Mouse (Mus musculus) liver, embryonic 14.5 days (tissue): ENCODE data around the gene Crygd. TPM values are rescaled to one million over a fixed set of nuclear protein-coding genes. Genes with fewer than 3 reads are reported as not detected.
A peak's percentile ranks its signal among the peaks of the same experiment; 100 is the strongest.

Experiments
- ATAC-seq: fragments of 200-750 bp; cut with Nextera tagmentation; 2 replicates; pipeline ENCODE4 v1.8.0; 2017; ENCODE audit warnings: moderate number of reproducible peaks, mild to moderate bottlenecking, moderate library complexity; ENCODE audit not compliant: insufficient read depth
- DNase-seq, 3 experiments: peaks; one replicate each; pipeline ENCODE4 v3.0.0-alpha.2; 2012 to 2013; ENCODE audit warnings: low read depth in 3 of 3, low spot score in 3 of 3
- H3K27ac ChIP-seq: fragments of 300-500 bp; sonication (generic); 2 replicates; pipeline ENCODE4 v1.5.1; 2014; ENCODE audit warnings: moderate library complexity, mild to moderate bottlenecking, control low read depth, inconsistent platforms
- H3K27me3 ChIP-seq: fragments of 300-500 bp; sonication (generic); 2 replicates; pipeline ENCODE4 v1.6.1; 2014; ENCODE audit warnings: mild to moderate bottlenecking, low read length, moderate library complexity; ENCODE audit not compliant: control insufficient read depth, insufficient read depth
- H3K36me3 ChIP-seq: fragments of 300-500 bp; sonication (generic); replicated peaks from 2 replicates; pipeline ENCODE4 v1.6.1; 2014; ENCODE audit warnings: low read depth; ENCODE audit not compliant: control insufficient read depth, insufficient read depth
- H3K4me1 ChIP-seq, 2 experiments: fragments of 200-500 bp in 1 of 2; fragments of 300-500 bp in 1 of 2; sonication (generic) in 1 of 2; replicated peaks; 2 replicates each; pipeline ENCODE4 v1.6.1; 2012 to 2014; ENCODE audit warnings: antibody characterized with exemption in 1 of 2, inconsistent platforms in 1 of 2, low read length in 1 of 2; ENCODE audit not compliant: control insufficient read depth in 2 of 2, insufficient read depth in 2 of 2
- H3K4me2 ChIP-seq: fragments of 300-500 bp; sonication (generic); 2 replicates; pipeline ENCODE4 v1.6.1; 2014; ENCODE audit warnings: low read depth, mild to moderate bottlenecking, control low read depth, moderate library complexity
- H3K4me3 ChIP-seq, 2 experiments: fragments of 200-500 bp in 1 of 2; fragments of 300-500 bp in 1 of 2; sonication (generic) in 1 of 2; 2 replicates each; pipeline ENCODE4 v1.5.1; 2012 to 2014; ENCODE audit warnings: low read depth in 2 of 2, low read length in 2 of 2, mild to moderate bottlenecking in 2 of 2, control low read depth in 1 of 2, inconsistent platforms in 1 of 2, moderate library complexity in 1 of 2; ENCODE audit not compliant: insufficient read depth in 1 of 2
- H3K9ac ChIP-seq: fragments of 300-500 bp; sonication (generic); replicated peaks from 2 replicates; pipeline ENCODE4 v1.6.1; 2014; ENCODE audit warnings: mild to moderate bottlenecking, control low read depth, moderate library complexity
- H3K9me3 ChIP-seq: fragments of 300-500 bp; sonication (generic); 2 replicates; pipeline ENCODE4 v1.6.1; 2016; ENCODE audit warnings: low read length, mixed read lengths; ENCODE audit not compliant: control insufficient read depth
- CTCF ChIP-seq: IDR thresholded peaks from 2 replicates; pipeline ENCODE4 v1.5.1; 2016; ENCODE audit warnings: antibody characterized with exemption, low read depth, control low read depth
- EP300 ChIP-seq: IDR thresholded peaks from 2 replicates; pipeline ENCODE4 v1.6.1; 2016; ENCODE audit warnings: antibody characterized with exemption, low read depth
- WGBS: fragments of 180-500 bp; shearing (Covaris S2); extraction: QIAGEN DNeasy Blood & Tissue Kit; methylation state at CpG from one replicate; pipeline ENCODE4 v1.1.7; 2014; ENCODE audit not compliant: insufficient replicate concordance; 5-methylcytosine and 5-hydroxymethylcytosine counted together
- polyA plus RNA-seq, 2 experiments: library from polyadenylated mRNA; depleted of rRNA in 1 of 2; stranded (reverse) in 1 of 2; unstranded in 1 of 2; fragments of >200 nt; fragmentation: Nextera tagmentation in 1 of 2; extraction: Ambion mirVana in 1 of 2; gene quantifications; 2 replicates each; pipeline versions ENCODE4 v1.2.1 to v1.2.3; 2012 to 2014

Crygd gene
- polyA plus RNA-seq, 2 experiments: not detected

DNA sequence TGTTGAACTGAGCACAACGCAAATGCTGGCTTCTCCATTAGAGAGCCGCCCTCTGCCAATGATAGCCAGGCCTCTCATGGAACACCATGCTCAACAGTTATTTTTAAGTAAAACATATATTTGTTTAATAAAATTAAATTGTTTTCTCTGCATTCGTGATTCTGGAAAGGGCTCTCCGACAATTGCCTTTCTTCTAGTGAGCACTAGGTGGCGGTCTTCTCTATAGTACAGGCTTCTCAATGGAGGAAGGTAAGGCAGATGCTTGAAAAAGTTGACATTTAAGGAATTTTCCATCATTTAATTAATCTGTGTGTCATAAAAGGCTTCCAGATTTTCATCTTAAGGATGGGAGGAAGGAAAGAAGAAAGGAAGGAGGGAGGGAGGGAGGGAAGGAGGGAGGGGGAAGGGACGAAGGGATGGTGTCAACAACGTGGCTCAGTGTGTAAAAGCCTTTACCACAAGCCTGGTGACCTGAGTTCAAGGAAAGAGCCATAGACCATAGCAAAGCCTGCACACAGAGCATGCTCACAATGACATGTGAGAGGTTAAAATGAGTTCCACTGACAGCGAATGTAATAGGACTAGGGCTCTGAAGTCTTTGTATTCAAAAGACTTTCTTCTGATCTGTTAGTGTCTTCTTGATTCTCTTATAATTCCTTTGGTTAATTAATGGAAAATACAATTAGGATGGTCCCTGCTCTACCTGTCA is 16.7 kb downstream of the Crygd start:
- Histone ChIP-seq H3K4me3 (no peak overlapping the region), H3K27me3 (no peaks in the 10 kb centered on the region), H3K4me2 (no peak overlapping the region), H3K9ac (no peak overlapping the region), H3K9me3 (no peaks in the 10 kb centered on the region), H3K27ac (no peak overlapping the region), H3K4me1 (no peaks in the 10 kb centered on the region), H3K36me3 (no peaks in the 10 kb centered on the region)
- DNase-seq: no peak
- TF ChIP-seq CTCF (peak; percentile 50), EP300 (no peak)
- no peak for ATAC-seq
- WGBS: 32% methylated on average over 8 of the region's 8 CpGs

DNA sequence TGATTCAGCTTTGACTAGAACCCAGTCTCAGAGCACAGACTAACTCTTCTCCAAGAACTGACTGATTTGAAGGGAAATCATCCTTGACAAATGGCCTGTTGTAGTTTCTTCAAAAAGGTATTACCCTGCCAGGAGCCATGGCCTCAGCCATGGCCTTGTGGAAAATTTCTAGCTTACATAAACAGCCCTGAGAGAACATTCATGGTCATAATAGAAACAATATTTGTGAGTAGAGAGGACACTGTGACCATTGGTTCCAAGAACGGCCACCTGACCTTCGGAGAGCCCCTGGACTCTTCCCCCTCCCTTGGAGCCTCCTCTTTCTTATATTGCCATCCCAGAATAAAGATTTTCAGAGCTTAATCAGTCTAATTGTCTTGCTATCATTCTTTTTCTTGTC is 19.8 kb downstream of the Crygd start:
- Histone ChIP-seq H3K27ac (no peak overlapping the region), H3K27me3 (no peaks in the 10 kb centered on the region), H3K9ac (no peak overlapping the region), H3K4me1 (no peaks in the 10 kb centered on the region), H3K9me3 (no peaks in the 10 kb centered on the region), H3K4me3 (no peak overlapping the region), H3K36me3 (no peaks in the 10 kb centered on the region), H3K4me2 (no peak overlapping the region)
- no peak for ATAC-seq
- DNase-seq: no peak
- 65% methylated on average over 2 of the region's 2 CpGs for WGBS
- TF ChIP-seq EP300: no peak
- no peak for TF ChIP-seq CTCF

DNA sequence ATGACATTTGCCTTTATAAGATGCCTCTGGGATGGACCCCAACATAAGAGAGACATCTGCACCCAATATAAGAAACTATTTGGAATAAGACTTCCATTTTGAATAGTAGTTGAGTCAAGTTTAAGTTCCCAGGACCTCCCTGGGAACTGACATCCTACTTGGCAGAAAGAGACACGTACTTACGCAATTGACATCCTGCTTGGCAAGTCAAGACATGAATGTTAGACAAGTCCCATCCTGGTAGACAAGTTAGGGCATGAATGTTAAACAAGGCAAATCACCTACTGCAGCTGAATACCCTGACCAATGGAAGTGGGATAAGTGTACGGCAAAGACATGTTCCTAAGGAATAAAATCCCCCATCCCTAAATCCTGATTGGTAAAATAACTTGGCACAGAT is 21.4 kb downstream of the Crygd start:
- DNase-seq (no peak), ATAC-seq (no peak)
- H3K9me3 ChIP-seq: no peaks in the 10 kb centered on the region
- H3K27me3 ChIP-seq: no peaks in the 10 kb centered on the region
- no peaks in the 10 kb centered on the region for H3K36me3 ChIP-seq
- 71% methylated on average over 3 of the region's 3 CpGs for WGBS
- TF ChIP-seq CTCF: no peak
- no peak for TF ChIP-seq EP300
- H3K4me1 ChIP-seq: no peaks in the 10 kb centered on the region
- H3K9ac ChIP-seq: no peak overlapping the region
- H3K4me2 ChIP-seq: no peak overlapping the region
- no peak overlapping the region for H3K4me3 ChIP-seq
- H3K27ac ChIP-seq: no peak overlapping the region

- H3K36me3 ChIP-seq: no peaks in the 10 kb centered on the region
- WGBS: 69% methylated on average over 6 of the region's 6 CpGs
- no peak for TF ChIP-seq CTCF
- TF ChIP-seq EP300: no peak
- no peaks in the 10 kb centered on the region for H3K9me3 ChIP-seq
- no peaks in the 10 kb centered on the region for H3K4me1 ChIP-seq
- ATAC-seq (no peak), DNase-seq (no peak)
- no peak overlapping the region for H3K27ac ChIP-seq
- no peak overlapping the region for H3K4me3 ChIP-seq
- no peak overlapping the region for H3K4me2 ChIP-seq
- no peak overlapping the region for H3K9ac ChIP-seq
- no peaks in the 10 kb centered on the region for H3K27me3 ChIP-seq
Observed at GRCm38 (mm10) chr1:65040806-65041205, 22.4 kb downstream of the Crygd start.

DNA sequence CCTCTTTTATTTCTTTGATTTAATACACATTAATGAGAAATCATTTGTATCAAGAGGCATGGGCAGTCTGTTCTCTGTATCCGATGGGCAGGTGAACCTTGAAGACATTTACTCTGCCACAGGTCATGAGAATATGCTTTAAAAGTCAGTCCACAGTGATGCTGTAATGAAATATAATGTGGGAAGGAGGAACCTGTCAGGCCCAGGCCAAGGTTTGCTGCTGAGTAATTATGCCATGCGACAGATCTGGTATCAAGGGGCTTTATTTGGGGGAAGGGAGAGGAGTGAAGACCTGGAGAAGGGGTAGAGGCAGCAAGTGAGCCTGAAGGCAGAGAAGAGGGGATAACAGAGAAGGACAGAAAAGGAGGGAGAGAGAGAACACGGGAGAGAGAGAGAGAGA is 23.6 kb downstream of the Crygd start:
- ATAC-seq (no peak), DNase-seq (no peak)
- Histone ChIP-seq H3K9me3 (no peaks in the 10 kb centered on the region), H3K27ac (no peak overlapping the region), H3K9ac (no peak overlapping the region), H3K36me3 (no peaks in the 10 kb centered on the region), H3K27me3 (no peaks in the 10 kb centered on the region), H3K4me3 (no peak overlapping the region), H3K4me2 (no peak overlapping the region), H3K4me1 (no peaks in the 10 kb centered on the region)
- no peak for TF ChIP-seq CTCF
- TF ChIP-seq EP300: no peak
- WGBS: 64% methylated on average over 3 of the region's 3 CpGs
